13 mouse cellular contexts compared by ENCODE assay signal in the genomic region with DNA sequence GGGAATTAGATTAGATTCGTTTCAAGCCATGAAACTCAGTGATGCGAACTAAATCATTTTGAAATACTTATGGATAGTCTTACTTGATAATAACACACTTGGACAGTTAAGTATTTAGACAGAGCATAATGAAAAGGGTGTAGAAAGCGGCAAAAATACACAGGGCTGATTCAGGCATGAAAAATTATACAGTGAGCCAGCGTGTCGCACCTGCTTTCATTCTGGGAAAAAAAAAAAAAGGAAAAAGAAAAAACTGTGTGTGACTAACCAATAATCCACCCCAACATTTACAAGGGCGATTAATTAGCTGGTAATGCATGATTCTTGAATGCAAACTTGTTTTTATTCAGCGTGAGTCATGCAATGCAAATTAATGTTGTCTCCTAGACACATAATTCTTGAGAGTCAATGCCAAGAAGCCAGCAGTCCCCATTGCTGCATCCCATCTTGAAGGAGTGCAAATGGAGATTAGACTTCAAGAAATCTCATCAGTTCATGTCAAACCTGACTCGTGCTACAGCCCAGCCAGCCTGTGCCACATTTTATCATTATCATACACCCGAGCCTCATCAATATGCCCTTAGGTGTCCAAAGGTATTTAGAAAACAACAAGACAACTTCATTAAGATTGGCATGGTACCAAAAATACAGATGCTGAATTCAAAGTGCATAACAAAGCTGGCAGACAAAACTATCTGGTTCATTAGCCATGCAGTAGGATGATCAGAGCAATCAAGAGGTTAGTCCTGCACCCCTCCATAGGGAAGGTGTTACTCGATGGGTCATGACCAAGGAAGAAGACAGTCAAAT.
DNase-seq lines count a peak whose midpoint lies in the region; ATAC-seq lines count a peak whose summit lies in the region.
"Had no signal": no experiment of that assay in that cellular context is flagged by ENCODE, and none has a peak within 500 bp of the region (broad histone marks: within the 10 kb centered on the region; RNA-seq: fewer than 3 reads in every experiment).

No protein-coding gene starts in this region.

- H3K9ac ChIP-seq in forebrain, embryonic 12.5 days, result no peak overlapping the region
- H3K9ac ChIP-seq in neural tube, embryonic 12.5 days, result no peak overlapping the region
- H3K9ac ChIP-seq in hindbrain, embryonic 16.5 days (ENCODE audit: low read depth, low read length), result no peak overlapping the region
- H3K9ac ChIP-seq: liver, embryonic 12.5 days had no signal

- H3K36me3 ChIP-seq in forebrain, embryonic 12.5 days (replicated peaks), result no peaks in the 10 kb centered on the region
- H3K36me3 ChIP-seq in forebrain, embryonic 10.5 days (replicated peaks), result no peaks in the 10 kb centered on the region
- H3K36me3 ChIP-seq in neural tube, embryonic 12.5 days, result no peaks in the 10 kb centered on the region
- no peaks in the 10 kb centered on the region for H3K36me3 ChIP-seq in hindbrain, embryonic 16.5 days (ENCODE audit: control insufficient read depth, insufficient read depth, low read length)
- H3K36me3 ChIP-seq: liver, embryonic 12.5 days had no signal

- H3K4me1 ChIP-seq in forebrain, embryonic 12.5 days, result no peaks in the 10 kb centered on the region
- H3K4me1 ChIP-seq in forebrain, embryonic 10.5 days, result no peaks in the 10 kb centered on the region
- H3K4me1 ChIP-seq in neural tube, embryonic 12.5 days, result no peaks in the 10 kb centered on the region
- H3K4me1 ChIP-seq in hindbrain, embryonic 16.5 days (ENCODE audit: control insufficient read depth, insufficient read depth, low read depth, low read length), result 0 out of 2 replicates have a peak, but pooled peaks cover 3% of the 10 kb centered on the region
- H3K4me1 ChIP-seq: liver, embryonic 12.5 days had no signal

- H3K4me3 ChIP-seq in forebrain, embryonic 12.5 days (replicated peaks), result no peak overlapping the region
- H3K4me3 ChIP-seq in forebrain, embryonic 10.5 days, result no peak overlapping the region
- no peak overlapping the region for H3K4me3 ChIP-seq in neural tube, embryonic 12.5 days
- H3K4me3 ChIP-seq in hindbrain, embryonic 16.5 days (ENCODE audit: low read length), result no peak overlapping the region
- H3K4me3 ChIP-seq: liver, embryonic 12.5 days; myocyte had no signal

- peak; percentile 41; the same call in 1 of the 2 replicates for ATAC-seq in forebrain, embryonic 12.5 days (ENCODE audit: low FRiP score)
- peak; percentile 41; the same call in 1 of the 2 replicates for ATAC-seq in neural tube, embryonic 12.5 days (ENCODE audit: low FRiP score, low read depth)
- ATAC-seq in hindbrain, embryonic 16.5 days, result peak; percentile 87
- ATAC-seq: liver, embryonic 12.5 days had no signal

- intact Hi-C loops in left cerebral cortex, postnatal 36 days (cut with DNase I), result no loop called here

- no peak overlapping the region for H3K4me2 ChIP-seq in forebrain, embryonic 12.5 days
- no peak overlapping the region for H3K4me2 ChIP-seq in neural tube, embryonic 12.5 days (replicated peaks)
- H3K4me2 ChIP-seq in hindbrain, embryonic 16.5 days (ENCODE audit: low read length), result no peak overlapping the region
- H3K4me2 ChIP-seq: liver, embryonic 12.5 days had no signal

- 64% methylated on average over 10 of the region's 10 CpGs for WGBS in forebrain, embryonic 12.5 days
- 87% methylated on average over 10 of the region's 10 CpGs for WGBS in forebrain, embryonic 10.5 days
- 55% methylated on average over 10 of the region's 10 CpGs for WGBS in neural tube, embryonic 12.5 days
- WGBS in hindbrain, embryonic 16.5 days, result 44% methylated on average over 10 of the region's 10 CpGs

- H3K27me3 ChIP-seq in forebrain, embryonic 12.5 days, result no peaks in the 10 kb centered on the region
- no peaks in the 10 kb centered on the region for H3K27me3 ChIP-seq in forebrain, embryonic 10.5 days (ENCODE audit: poor library complexity, severe bottlenecking)
- no peaks in the 10 kb centered on the region for H3K27me3 ChIP-seq in neural tube, embryonic 12.5 days (replicated peaks)
- no peaks in the 10 kb centered on the region for H3K27me3 ChIP-seq in hindbrain, embryonic 16.5 days (replicated peaks; ENCODE audit: control insufficient read depth, insufficient read depth, low read length)
- H3K27me3 ChIP-seq: liver, embryonic 12.5 days had no signal

- no peak overlapping the region for H3K27ac ChIP-seq in forebrain, embryonic 12.5 days
- no peak overlapping the region for H3K27ac ChIP-seq in forebrain, embryonic 10.5 days
- no peak overlapping the region for H3K27ac ChIP-seq in neural tube, embryonic 12.5 days
- H3K27ac ChIP-seq in hindbrain, embryonic 16.5 days (ENCODE audit: low read depth, low read length), result no peak overlapping the region
- H3K27ac ChIP-seq: kidney, postnatal 0 days; liver, embryonic 12.5 days had no signal

- no peak for DNase-seq in forebrain, embryonic 10.5 days (ENCODE audit: extremely low spot score, low spot score)
- no peak for DNase-seq in neural tube, embryonic 10.5 days (ENCODE audit: extremely low spot score, low spot score)
- peak; percentile 59 for DNase-seq in retina, embryonic 14.5 days (ENCODE audit: low spot score)
- no peak for DNase-seq in left cerebral cortex, postnatal 36 days (ENCODE audit: low spot score in 2 of 2)
- DNase-seq in embryo, embryonic 11 days, result no peak
- DNase-seq: cerebellum, adult 11 months; heart, adult 18-20 months had no signal

- H3K9me3 ChIP-seq in forebrain, embryonic 12.5 days, result no peaks in the 10 kb centered on the region
- H3K9me3 ChIP-seq in forebrain, embryonic 10.5 days, result no peaks in the 10 kb centered on the region
- no peaks in the 10 kb centered on the region for H3K9me3 ChIP-seq in neural tube, embryonic 12.5 days
- no peaks in the 10 kb centered on the region for H3K9me3 ChIP-seq in hindbrain, embryonic 16.5 days (ENCODE audit: control insufficient read depth, low read length)
- H3K9me3 ChIP-seq: liver, embryonic 12.5 days had no signal
